10 mouse cellular contexts compared by ENCODE assay signal in the genomic region with DNA sequence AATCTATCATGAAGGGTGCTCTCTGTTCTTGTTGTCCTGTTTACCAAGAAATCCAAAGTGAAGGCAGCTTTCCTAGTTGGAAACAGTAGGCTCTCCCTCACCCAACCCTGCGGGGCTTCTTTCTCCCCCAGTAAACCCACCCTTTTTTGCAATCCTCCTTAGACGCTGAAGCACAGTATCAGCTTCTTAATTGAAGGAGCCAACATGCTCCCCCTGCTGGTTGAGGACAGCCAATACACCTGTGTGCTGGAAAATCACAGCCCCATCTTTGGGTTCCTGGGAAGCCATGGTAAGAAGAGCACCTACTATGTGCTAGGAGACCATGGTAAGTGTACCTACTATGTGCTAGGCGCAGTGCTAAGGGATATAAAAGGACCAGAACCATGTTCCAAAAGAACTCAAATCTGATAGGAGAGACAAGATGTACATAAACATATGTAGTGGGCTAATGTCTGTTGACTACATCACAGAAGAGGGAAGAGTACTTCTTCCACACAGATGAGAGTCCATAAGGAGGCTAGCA. TPM values are rescaled to one million over a fixed set of nuclear protein-coding genes. Genes with fewer than 3 reads are reported as not detected.
DNase-seq lines count a peak whose midpoint lies in the region; ATAC-seq and TF ChIP-seq lines count a peak whose summit lies in the region.
"Had no signal": no experiment of that assay in that cellular context is flagged by ENCODE, and none has a peak within 500 bp of the region (broad histone marks: within the 10 kb centered on the region; RNA-seq: fewer than 3 reads in every experiment).

No protein-coding gene starts in this region.

- no peaks in the 10 kb centered on the region for H3K4me1 ChIP-seq in lung, adult 2 months (ENCODE audit: control insufficient read depth, insufficient read depth, low read length)
- H3K4me1 ChIP-seq in bone marrow macrophage, adult 2 months (ENCODE audit: control insufficient read depth, insufficient read depth, low read length), result no peaks in the 10 kb centered on the region; the same call in 1 of the 2 replicates
- no peaks in the 10 kb centered on the region for H3K4me1 ChIP-seq in forebrain, embryonic 14.5 days (ENCODE audit: control insufficient read depth, insufficient read depth, low read length)
- H3K4me1 ChIP-seq: hindbrain, embryonic 15.5 days had no signal

- TF ChIP-seq POLR2A in lung, adult 2 months (IDR thresholded peaks at IDR 0.05; ENCODE audit: borderline replicate concordance, extremely low read depth, low read depth, low read length), result no peak
- no peak for TF ChIP-seq POLR2A in bone marrow macrophage, adult 2 months (IDR thresholded peaks at IDR 0.05; ENCODE audit: borderline replicate concordance, low read depth, low read length)

- no peak overlapping the region for H3K4me2 ChIP-seq in forebrain, embryonic 14.5 days (ENCODE audit: low read length)
- H3K4me2 ChIP-seq: hindbrain, embryonic 15.5 days; neural tube, embryonic 13.5 days had no signal

- no peak overlapping the region for H3K9ac ChIP-seq in forebrain, embryonic 14.5 days (ENCODE audit: low read length)
- H3K9ac ChIP-seq: hindbrain, embryonic 15.5 days; neural tube, embryonic 13.5 days had no signal

- ATAC-seq in forebrain, embryonic 14.5 days, result peak; percentile 62; the same call in 1 of the 2 replicates

- no peak overlapping the region for H3K27ac ChIP-seq in bone marrow macrophage, adult 2 months (ENCODE audit: insufficient read depth, low read depth, low read length)
- H3K27ac ChIP-seq in forebrain, embryonic 14.5 days (ENCODE audit: low read depth, low read length), result no peak overlapping the region
- H3K27ac ChIP-seq: hindbrain, embryonic 15.5 days; neural tube, embryonic 13.5 days had no signal

- no peak overlapping the region for H3K4me3 ChIP-seq in lung, adult 2 months (replicated peaks; ENCODE audit: extremely low read depth, low read depth, low read length)
- H3K4me3 ChIP-seq in bone marrow macrophage, adult 2 months (ENCODE audit: insufficient read depth, low read length), result no peak overlapping the region
- no peak overlapping the region for H3K4me3 ChIP-seq in forebrain, embryonic 14.5 days (ENCODE audit: low read depth, low read length)
- H3K4me3 ChIP-seq: hindbrain, embryonic 15.5 days; neural tube, embryonic 13.5 days had no signal

- H3K27me3 ChIP-seq in forebrain, embryonic 14.5 days (replicated peaks; ENCODE audit: control insufficient read depth, insufficient read depth, low read length), result no peaks in the 10 kb centered on the region
- H3K27me3 ChIP-seq: hindbrain, embryonic 15.5 days; neural tube, embryonic 13.5 days had no signal

- TF ChIP-seq CTCF in lung, adult 2 months (IDR thresholded peaks at IDR 0.05; ENCODE audit: insufficient read depth, low read length), result peak; percentile 67
- TF ChIP-seq CTCF in bone marrow macrophage, adult 2 months (IDR thresholded peaks at IDR 0.05; ENCODE audit: low read depth, low read length), result peak; percentile 79

- WGBS in lung, adult 2 months, result 7% methylated on average over 3 of the region's 3 CpGs
- WGBS in forebrain, embryonic 14.5 days, result 14% methylated on average over 3 of the region's 3 CpGs

- H3K36me3 ChIP-seq in forebrain, embryonic 14.5 days (ENCODE audit: control insufficient read depth, insufficient read depth, low read length), result no peaks in the 10 kb centered on the region
- H3K36me3 ChIP-seq: hindbrain, embryonic 15.5 days; neural tube, embryonic 13.5 days had no signal

- no peaks in the 10 kb centered on the region for H3K9me3 ChIP-seq in forebrain, embryonic 14.5 days (replicated peaks; ENCODE audit: control insufficient read depth, low read length)
- H3K9me3 ChIP-seq: hindbrain, embryonic 15.5 days; neural tube, embryonic 13.5 days had no signal

- peak; percentile 38 to 48 for DNase-seq in cerebellum, adult 18-20 months
- no peak for DNase-seq in cerebellum, adult 11-12 months
- DNase-seq in lung, adult 2 months, result no peak
- DNase-seq in lung, adult 18-20 months, result no peak
- DNase-seq in forebrain, embryonic 14.5 days (ENCODE audit: low spot score), result peak; percentile 80
- peak; percentile 44 for DNase-seq in lung, postnatal 14 days
- DNase-seq in ovary, adult 18-20 months (ENCODE audit: low spot score), result no peak

RNA-seq across cellular contexts. Expression of gene Crtac1, which starts 12.4 kb away (rescaled TPM):
- 0.06 and 0.12 TPM in 2 replicates for polyA plus RNA-seq in lung, adult 2 months (2012; rRNA removed)
- polyA plus RNA-seq in bone marrow macrophage, adult 2 months (2012; ENCODE audit: insufficient read depth, insufficient read length, missing spikeins), result not detected in 2 replicates
- 17.3 and 17.6 TPM in 2 replicates for polyA plus RNA-seq in forebrain, embryonic 14.5 days (2014; fragmentation: Nextera tagmentation; extraction: Ambion mirVana)

Comparison
In these comparisons a context has a peak if more than half of its experiments do, and no peak if none do; other contexts are left out.
1. DNase-seq: peak in cerebellum, adult 18-20 months (2 of 2), forebrain, embryonic 14.5 days (single experiment) and lung, postnatal 14 days (single experiment); none in cerebellum, adult 11-12 months (single experiment), lung, adult 2 months (single experiment), lung, adult 18-20 months (0 of 2) and ovary, adult 18-20 months (single experiment).
2. RNA of gene Crtac1, which starts 12.4 kb away (polyA plus RNA-seq): 17.3 to 17.6 TPM in forebrain, embryonic 14.5 days; 0.06 to 0.12 TPM in lung, adult 2 months and not detected in bone marrow macrophage, adult 2 months; every median in the first group is over 10 times any median in the second.